Mouse (Mus musculus): ENCODE results near the gene 4930544D05Rik.

The 4930544D05Rik gene

GRCm38 (mm10) chr11:70605024-70605566 is 10.6 kb upstream of the 4930544D05Rik start:
- DNase-seq = peak; percentile 83

GRCm38 (mm10) chr11:70606717-70607116 is 8.9 kb upstream of the 4930544D05Rik start:
- DNase-seq = no peak

- no peak for DNase-seq
These were observed 8.0 kb upstream of the 4930544D05Rik start for GRCm38 (mm10) chr11:70607611-70608010.

GRCm38 (mm10) chr11:70608381-70609066 is 7.1 kb upstream of the 4930544D05Rik start:
- DNase-seq = peak; percentile 32

- no peak for DNase-seq
These were observed 4.9 kb upstream of the 4930544D05Rik start for GRCm38 (mm10) chr11:70610752-70611151.

GRCm38 (mm10) chr11:70612505-70612904 is 3.1 kb upstream of the 4930544D05Rik start:
- no peak for DNase-seq

- peak; percentile 71 for DNase-seq
These were observed 574 bp upstream of the 4930544D05Rik start for GRCm38 (mm10) chr11:70615074-70615473.

- no peak for DNase-seq
These were observed 3.5 kb downstream of the 4930544D05Rik start, which contains the start of gene Chrne for GRCm38 (mm10) chr11:70619101-70619500. TSS of gene Chrne (minus strand) at chr11:70619216.

GRCm38 (mm10) chr11:70621972-70622814 is 6.5 kb downstream of the 4930544D05Rik start:
- DNase-seq = no peak

GRCm38 (mm10) chr11:70623053-70623742 is 7.5 kb downstream of the 4930544D05Rik start:
- no peak for DNase-seq

- peak; percentile 74 for DNase-seq
These were observed 9.8 kb downstream of the 4930544D05Rik start for GRCm38 (mm10) chr11:70625473-70625872.

GRCm38 (mm10) chr11:70626877-70627276 is 11.2 kb downstream of the 4930544D05Rik start:
- no peak for DNase-seq

GRCm38 (mm10) chr11:70628431-70628830 is 12.8 kb downstream of the 4930544D05Rik start:
- DNase-seq = no peak

GRCm38 (mm10) chr11:70629557-70629956 is 13.9 kb downstream of the 4930544D05Rik start:
- DNase-seq = peak; percentile 45

GRCm38 (mm10) chr11:70630129-70630528 is 14.5 kb downstream of the 4930544D05Rik start:
- DNase-seq = no peak

- DNase-seq = no peak
These were observed 20.0 kb downstream of the 4930544D05Rik start for GRCm38 (mm10) chr11:70635601-70636000.

- DNase-seq = no peak
These were observed 22.1 kb downstream of the 4930544D05Rik start for GRCm38 (mm10) chr11:70637764-70638163.

GRCm38 (mm10) chr11:70638293-70638692 is 22.6 kb downstream of the 4930544D05Rik start:
- no peak for DNase-seq

GRCm38 (mm10) chr11:70638714-70639278 is 23.1 kb downstream of the 4930544D05Rik start, which contains the start of gene Gp1ba:
TSS of gene Gp1ba (plus strand) at chr11:70639122.
- DNase-seq = no peak

GRCm38 (mm10) chr11:70639976-70640375 is 24.3 kb downstream of the 4930544D05Rik start:
- no peak for DNase-seq

GRCm38 (mm10) chr11:70641241-70641640 is 25.6 kb downstream of the 4930544D05Rik start:
- no peak for DNase-seq

GRCm38 (mm10) chr11:70643051-70643450 is 27.4 kb downstream of the 4930544D05Rik start:
- no peak for DNase-seq
